20 mouse cellular contexts compared by ENCODE assay signal in genomic region chr15:101004538-101004937, GRCm38 (mm10). TPM values are rescaled to one million over a fixed set of nuclear protein-coding genes. Genes with fewer than 3 reads are reported as not detected.
"Had no signal": no experiment of that assay in that cellular context is flagged by ENCODE, and none has a peak within 500 bp of the region (broad histone marks: within the 10 kb centered on the region; RNA-seq: fewer than 3 reads in every experiment).

No protein-coding gene starts in this region.

- H3K4me3 ChIP-seq: megakaryocyte, embryonic 14.5 days; midbrain, embryonic 12.5 days; neural tube, embryonic 12.5 days; stomach, embryonic 15.5 days had no signal

- DNase-seq: lung, adult 18-20 months; lung, embryonic 14.5 days; lung, postnatal 10 days; lung, postnatal 4 days; right cerebral cortex, postnatal 14 days; thymus, adult 2 months; thymus, postnatal 25 days; thymus, postnatal 4 days had no signal

- H3K36me3 ChIP-seq: stomach, embryonic 15.5 days had no signal

- H3K9ac ChIP-seq: lung, embryonic 14.5 days; midbrain, embryonic 12.5 days; neural tube, embryonic 12.5 days; stomach, embryonic 15.5 days had no signal

- H3K27me3 ChIP-seq: neural tube, embryonic 12.5 days; stomach, embryonic 15.5 days had no signal

- H3K9me3 ChIP-seq: megakaryocyte, embryonic 14.5 days; midbrain, embryonic 12.5 days; neural tube, embryonic 12.5 days; stomach, embryonic 15.5 days had no signal

- H3K4me2 ChIP-seq: lung, embryonic 14.5 days; midbrain, embryonic 12.5 days; neural tube, embryonic 12.5 days; stomach, embryonic 15.5 days had no signal

- H3K27ac ChIP-seq: midbrain, embryonic 12.5 days; neural tube, embryonic 12.5 days; stomach, embryonic 15.5 days; stomach, postnatal 0 days had no signal

RNA-seq across cellular contexts. Expression of gene Gm47841, which starts 42.7 kb away (rescaled TPM):
- total RNA-seq: midbrain, postnatal 0 days; monocyte, adult 5-6 weeks; neutrophil, adult 5-6 weeks had no signal
- polyA plus RNA-seq: liver, embryonic 16.5 days; lung, embryonic 14.5 days; lung, embryonic 16.5 days; midbrain, embryonic 12.5 days; midbrain, postnatal 0 days; neural tube, embryonic 12.5 days; neural tube, embryonic 14.5 days; spleen, adult 2 months; stomach, embryonic 15.5 days; stomach, postnatal 0 days; thymus, adult 2 months had no signal
